Mouse (Mus musculus) bone marrow, adult 2 months (tissue): ENCODE data around the gene Nup210.

Experiments used
- CTCF ChIP-seq: fragments of 200-500 bp; IDR thresholded peaks from 2 replicates; pipeline ENCODE4 v1.5.1; 2011; ENCODE audit warnings: low read length, control low read depth; ENCODE audit not compliant: control insufficient read depth, insufficient read depth
- POLR2A ChIP-seq: fragments of 200-500 bp; IDR thresholded peaks from 2 replicates; pipeline ENCODE4 v1.6.1; 2011; ENCODE audit warnings: low read depth, mild to moderate bottlenecking, control low read depth, low read length, borderline replicate concordance; ENCODE audit not compliant: control insufficient read depth

DNA sequence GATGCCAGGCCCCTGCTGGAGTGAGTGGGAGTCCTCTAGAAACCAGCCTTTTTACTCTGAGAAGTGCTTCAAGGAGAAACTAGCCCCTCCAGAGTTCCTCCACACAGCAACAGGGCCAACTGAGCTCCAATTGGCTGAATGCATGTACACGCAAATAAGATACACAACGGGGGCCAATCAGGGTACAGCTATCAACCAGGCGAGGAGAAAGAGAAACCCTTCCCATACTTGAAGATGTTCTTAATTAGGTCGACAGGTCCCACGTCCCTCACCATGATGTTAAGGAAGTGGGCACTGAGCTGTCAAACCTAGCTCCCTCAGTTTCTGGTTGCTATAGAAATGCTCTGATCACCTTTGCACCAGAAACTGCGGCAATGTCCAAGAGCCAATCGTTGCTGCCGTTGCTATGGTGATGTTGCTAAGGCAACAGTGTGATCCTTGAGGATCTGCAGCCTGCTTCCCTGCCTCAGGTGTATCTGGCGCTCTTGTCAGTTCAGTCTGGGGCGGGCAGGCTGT is 37.0 kb upstream of the Nup210 start:
- TF ChIP-seq CTCF, result no peak
- TF ChIP-seq POLR2A, result no peak
